Mouse (Mus musculus) forebrain, postnatal 0 days (tissue): Measurements from ENCODE around the gene Jund. TPM values are rescaled to one million over a fixed set of nuclear protein-coding genes. Genes with fewer than 3 reads are reported as not detected.

Experiments
- ATAC-seq: fragments of 200-750 bp; cut with Nextera tagmentation; 2 replicates; pipeline ENCODE4 v1.8.0; 2017; ENCODE audit warnings: mild to moderate bottlenecking, moderate library complexity
- DNase-seq: peaks from one replicate; pipeline ENCODE4 v3.0.0-alpha.2; 2015
- H3K27ac ChIP-seq: fragments of 300-500 bp; sonication (generic); 2 replicates; pipeline ENCODE4 v1.5.1; 2014; ENCODE audit warnings: low read depth, mild to moderate bottlenecking, antibody characterized with exemption, low read length, moderate library complexity, mixed read lengths
- H3K27me3 ChIP-seq: fragments of 300-500 bp; sonication (generic); 2 replicates; pipeline ENCODE4 v1.6.1; 2014; ENCODE audit warnings: mild to moderate bottlenecking, low read length, mixed read lengths; ENCODE audit not compliant: insufficient read depth
- H3K36me3 ChIP-seq: fragments of 300-500 bp; sonication (generic); 2 replicates; pipeline ENCODE4 v1.6.1; 2014; ENCODE audit warnings: mild to moderate bottlenecking, moderate library complexity; ENCODE audit not compliant: insufficient read depth
- H3K4me1 ChIP-seq: fragments of 300-500 bp; sonication (generic); 2 replicates; pipeline ENCODE4 v1.6.1; 2014; ENCODE audit warnings: antibody characterized with exemption; ENCODE audit not compliant: insufficient read depth
- H3K4me2 ChIP-seq: fragments of 300-500 bp; sonication (generic); 2 replicates; pipeline ENCODE4 v1.6.1; 2014; ENCODE audit warnings: low read depth, mild to moderate bottlenecking, moderate library complexity
- H3K4me3 ChIP-seq: fragments of 300-500 bp; sonication (generic); 2 replicates; pipeline ENCODE4 v1.5.1; 2014; ENCODE audit warnings: low read depth, low read length, mixed read lengths
- H3K9ac ChIP-seq: fragments of 300-500 bp; sonication (generic); 2 replicates; pipeline ENCODE4 v1.6.1; 2014; ENCODE audit warnings: mild to moderate bottlenecking
- H3K9me3 ChIP-seq: fragments of 300-500 bp; sonication (generic); 2 replicates; pipeline ENCODE4 v1.6.1; 2016; ENCODE audit warnings: low read length
- CTCF ChIP-seq: sonication (generic); IDR thresholded peaks from 2 replicates; pipeline ENCODE4 v1.5.1; 2016; ENCODE audit warnings: antibody characterized with exemption, control low read depth, low read depth
- WGBS: fragments of 180-500 bp; shearing (Covaris S2); extraction: QIAGEN DNeasy Blood & Tissue Kit; methylation state at CpG from one replicate; pipeline ENCODE4 v1.1.7; 2014; 5-methylcytosine and 5-hydroxymethylcytosine counted together
- polyA plus RNA-seq: library from polyadenylated mRNA; unstranded; fragments of >200 nt; fragmentation: Nextera tagmentation; extraction: Ambion mirVana; gene quantifications from 2 replicates; pipeline ENCODE4 v1.2.1, GENCODE M21; 2015
- total RNA-seq: library from RNA; depleted of rRNA; stranded (reverse); fragments of >200 nt; gene quantifications from 2 replicates; pipeline ENCODE4 v1.2.3, GENCODE M21; 2014; rRNA removed

Gene Jund
- total RNA-seq = 333 and 392 TPM in 2 replicates
- 108 and 114 TPM in 2 replicates for polyA plus RNA-seq

DNA sequence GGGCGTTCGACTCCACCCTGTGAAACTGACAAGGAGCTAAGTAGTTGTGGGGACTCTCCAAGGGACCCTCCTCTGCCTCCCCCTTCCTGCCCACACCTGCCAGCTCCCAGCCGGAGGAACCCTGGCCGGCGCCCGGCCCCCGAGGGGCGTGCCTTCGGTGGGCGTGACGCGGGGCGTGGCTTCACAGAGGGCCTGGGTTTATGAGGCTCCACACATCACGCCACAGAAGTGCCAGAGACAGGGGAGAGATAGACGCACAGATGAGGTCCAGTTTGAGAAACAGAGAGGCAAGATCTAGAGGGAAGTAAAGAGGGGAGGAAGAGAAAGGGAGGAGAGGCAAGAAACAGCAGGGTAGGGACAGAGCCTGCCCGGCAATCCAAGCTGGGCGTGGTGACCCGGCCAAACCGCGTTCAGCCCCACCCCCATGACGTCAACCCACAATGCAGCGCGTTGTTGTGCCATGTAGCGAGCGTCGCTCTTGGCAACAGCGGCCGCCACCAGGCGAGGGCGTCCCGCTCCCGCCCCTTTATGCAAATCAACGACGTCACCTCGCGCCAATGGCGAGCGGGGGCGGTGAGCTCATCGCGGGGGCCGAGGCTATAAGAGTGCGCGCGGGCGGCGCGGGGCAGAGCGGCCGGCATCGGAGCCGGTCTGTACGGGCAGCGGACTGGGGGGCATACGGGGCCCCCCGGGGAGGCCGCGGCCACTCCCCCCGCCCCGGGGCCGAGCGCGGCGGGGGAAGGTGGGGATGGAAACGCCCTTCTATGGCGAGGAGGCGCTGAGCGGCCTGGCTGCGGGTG is at the start of gene Jund:
TSS of gene Jund (plus strand) at position 640 of the 800 bp plus-strand sequence.
- peak within 1 kb of the TSS; percentile 60 for H3K4me2 ChIP-seq
- 3% methylated on average over 58 of the region's 69 CpGs for WGBS
- peak; percentile 59 for TF ChIP-seq CTCF

DNA sequence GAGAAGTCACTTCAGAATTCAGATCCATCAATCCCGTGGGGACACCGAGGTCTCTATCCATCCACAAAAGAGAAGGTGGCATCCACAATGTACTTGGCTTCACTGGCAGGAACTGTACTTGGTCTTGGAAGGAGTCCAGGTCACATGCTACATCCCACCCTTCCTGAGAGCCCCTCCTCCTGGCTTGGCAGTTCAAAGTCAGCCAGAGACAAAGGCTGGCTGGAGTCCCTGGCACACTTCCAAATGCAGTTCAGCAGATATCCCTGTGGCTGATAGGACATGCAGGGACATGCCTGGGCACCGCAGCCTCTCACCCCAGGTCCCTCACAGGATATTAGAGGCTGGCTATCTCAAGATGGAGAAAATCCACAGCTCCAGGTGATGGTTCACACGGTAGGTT is 49.4 kb upstream of the Jund start:
- H3K4me3 ChIP-seq = no peak overlapping the region
- ATAC-seq (peak; percentile 54), DNase-seq (peak; percentile 79)
- H3K4me2 ChIP-seq = no peak overlapping the region
- no peaks in the 10 kb centered on the region for H3K9me3 ChIP-seq
- H3K27me3 ChIP-seq = no peaks in the 10 kb centered on the region
- TF ChIP-seq CTCF = no peak
- H3K9ac ChIP-seq = no peak overlapping the region; the same call in 1 of the 2 replicates
- peak overlapping the region; percentile 21; the same call in 1 of the 2 replicates for H3K27ac ChIP-seq
- peaks cover 22% of the 10 kb centered on the region for H3K36me3 ChIP-seq
- 18% methylated on average over 4 of the region's 4 CpGs for WGBS
- H3K4me1 ChIP-seq = peaks cover 3% of the 10 kb centered on the region; the same call in 1 of the 2 replicates

More for the DNA sequence above, at the start of gene Jund:
- H3K36me3 ChIP-seq = no peaks in the 10 kb centered on the region
- no peaks in the 10 kb centered on the region for H3K27me3 ChIP-seq
- ATAC-seq (peak; percentile 89), DNase-seq (peak; percentile 100)
- peak within 1 kb of the TSS; percentile 66 for H3K4me3 ChIP-seq
- no peaks in the 10 kb centered on the region for H3K9me3 ChIP-seq
- H3K9ac ChIP-seq = peak within 1 kb of the TSS; percentile 98
- H3K27ac ChIP-seq = peak within 1 kb of the TSS; percentile 97
- peaks cover 22% of the 10 kb centered on the region for H3K4me1 ChIP-seq

DNA sequence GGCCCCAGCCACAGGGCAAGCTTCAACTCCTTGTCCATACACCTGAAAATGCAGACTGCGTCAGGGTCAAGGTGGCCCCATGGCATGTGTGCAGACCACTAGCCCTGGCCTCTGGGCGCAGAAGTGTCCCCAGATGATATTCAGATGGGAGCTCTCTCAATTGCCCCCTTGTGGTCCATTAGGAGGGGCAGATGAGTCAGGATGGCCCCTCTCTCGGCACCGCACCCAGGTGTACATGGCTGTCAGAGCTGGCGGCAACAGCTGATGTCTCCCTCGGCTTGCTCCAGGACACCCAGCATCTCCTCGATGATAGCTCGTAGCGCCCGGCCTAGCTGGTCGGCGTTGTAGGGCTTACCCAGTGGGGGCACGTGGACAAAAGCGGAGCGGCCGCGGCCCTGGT is 48.4 kb upstream of the Jund start:
- TF ChIP-seq CTCF = no peak
- no peak overlapping the region for H3K4me3 ChIP-seq
- WGBS = 94% methylated on average over 17 of the region's 17 CpGs
- H3K9me3 ChIP-seq = no peaks in the 10 kb centered on the region
- H3K4me1 ChIP-seq = peaks cover 3% of the 10 kb centered on the region; the same call in 1 of the 2 replicates
- no peaks in the 10 kb centered on the region for H3K27me3 ChIP-seq
- DNase-seq = no peak
- no peak overlapping the region for H3K4me2 ChIP-seq
- no peak for ATAC-seq
- peaks cover 22% of the 10 kb centered on the region for H3K36me3 ChIP-seq
- H3K9ac ChIP-seq = no peak overlapping the region
- no peak overlapping the region for H3K27ac ChIP-seq

DNA sequence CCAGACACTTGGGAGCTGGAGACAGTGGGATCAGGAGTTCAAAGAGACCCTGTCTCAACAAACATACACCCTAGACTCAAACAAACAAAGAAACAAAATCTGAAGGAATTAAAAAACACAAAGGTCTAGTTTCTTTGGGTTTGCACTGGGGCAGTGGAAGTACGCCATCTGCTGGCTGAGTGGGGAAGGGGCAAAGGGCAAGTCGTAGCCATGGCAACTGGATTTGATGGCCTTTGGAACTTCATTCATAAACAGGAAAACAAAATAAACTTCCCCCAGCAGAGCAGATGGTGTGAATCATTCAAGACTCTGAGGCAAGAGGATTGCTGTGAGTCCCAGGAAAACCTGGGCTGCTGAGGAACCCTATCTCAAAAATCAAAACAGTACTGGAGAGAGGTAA is 45.5 kb upstream of the Jund start:
- Histone ChIP-seq H3K4me2 (no peak overlapping the region), H3K9ac (no peak overlapping the region), H3K27ac (no peak overlapping the region), H3K4me1 (peaks cover 3% of the 10 kb centered on the region; the same call in 1 of the 2 replicates), H3K4me3 (no peak overlapping the region), H3K36me3 (peaks cover 25% of the 10 kb centered on the region), H3K9me3 (no peaks in the 10 kb centered on the region), H3K27me3 (no peaks in the 10 kb centered on the region)
- no peak for DNase-seq
- ATAC-seq = no peak
- TF ChIP-seq CTCF = peak; percentile 64
- WGBS = 60% methylated on average over 2 of the region's 2 CpGs

DNA sequence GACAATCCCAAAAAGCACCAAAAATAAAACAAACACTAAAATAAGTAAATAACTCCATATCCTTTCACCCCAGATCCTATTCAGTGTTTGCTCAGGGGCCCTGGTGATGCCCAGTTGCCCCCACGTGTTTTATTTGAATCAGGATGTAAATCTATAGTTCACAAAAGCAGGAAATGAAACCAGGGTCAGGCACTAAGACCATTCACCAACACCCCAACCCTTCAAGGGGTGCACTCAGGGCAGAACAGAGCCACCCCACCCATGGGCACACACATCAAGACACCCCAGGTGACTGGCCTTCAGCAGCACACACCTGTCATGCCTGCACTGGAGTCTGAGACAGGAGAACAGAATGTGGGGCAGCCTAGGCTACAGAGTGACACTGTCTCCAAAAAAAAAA is 44.6 kb upstream of the Jund start:
- no peak overlapping the region for H3K27ac ChIP-seq

DNA sequence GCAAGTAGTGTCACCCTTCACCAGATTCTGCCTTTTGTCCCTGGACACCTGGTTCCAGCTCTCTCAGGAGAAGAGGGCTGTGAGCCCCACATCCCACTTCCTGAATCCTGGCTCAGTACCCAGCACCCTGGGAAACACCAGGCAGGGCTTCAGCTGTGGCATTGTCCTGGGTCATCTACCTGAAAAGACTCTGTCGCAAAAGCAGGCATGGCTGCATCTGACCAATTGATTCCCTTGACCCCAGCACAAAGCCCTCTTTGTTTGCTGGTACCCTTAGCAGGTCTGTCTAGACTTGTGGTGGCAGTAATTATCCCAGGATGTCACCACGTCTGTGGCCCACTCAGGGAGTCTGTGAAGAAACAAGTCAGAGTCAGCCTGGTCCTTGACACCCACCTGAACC is 43.3 kb upstream of the Jund start:
- no peak overlapping the region for H3K4me2 ChIP-seq
- 23% methylated on average over 2 of the region's 2 CpGs for WGBS
- H3K4me3 ChIP-seq = no peak overlapping the region
- no peaks in the 10 kb centered on the region for H3K27me3 ChIP-seq
- peaks cover 2% of the 10 kb centered on the region; the same call in 1 of the 2 replicates for H3K4me1 ChIP-seq
- no peak overlapping the region for H3K27ac ChIP-seq
- DNase-seq = no peak
- H3K9ac ChIP-seq = no peak overlapping the region
- H3K9me3 ChIP-seq = no peaks in the 10 kb centered on the region
- H3K36me3 ChIP-seq = peaks cover 20% of the 10 kb centered on the region
- no peak for ATAC-seq
- TF ChIP-seq CTCF = no peak

More for the DNA sequence above, 44.6 kb upstream of the Jund start:
- Histone ChIP-seq H3K36me3 (peaks cover 25% of the 10 kb centered on the region), H3K4me2 (no peak overlapping the region), H3K27me3 (no peaks in the 10 kb centered on the region), H3K4me1 (peaks cover 3% of the 10 kb centered on the region; the same call in 1 of the 2 replicates), H3K4me3 (no peak overlapping the region), H3K9me3 (no peaks in the 10 kb centered on the region), H3K9ac (no peak overlapping the region)
- no peak for TF ChIP-seq CTCF
- ATAC-seq (no peak), DNase-seq (no peak)
- 63% methylated on average over 1 of the region's 1 CpGs for WGBS

DNA sequence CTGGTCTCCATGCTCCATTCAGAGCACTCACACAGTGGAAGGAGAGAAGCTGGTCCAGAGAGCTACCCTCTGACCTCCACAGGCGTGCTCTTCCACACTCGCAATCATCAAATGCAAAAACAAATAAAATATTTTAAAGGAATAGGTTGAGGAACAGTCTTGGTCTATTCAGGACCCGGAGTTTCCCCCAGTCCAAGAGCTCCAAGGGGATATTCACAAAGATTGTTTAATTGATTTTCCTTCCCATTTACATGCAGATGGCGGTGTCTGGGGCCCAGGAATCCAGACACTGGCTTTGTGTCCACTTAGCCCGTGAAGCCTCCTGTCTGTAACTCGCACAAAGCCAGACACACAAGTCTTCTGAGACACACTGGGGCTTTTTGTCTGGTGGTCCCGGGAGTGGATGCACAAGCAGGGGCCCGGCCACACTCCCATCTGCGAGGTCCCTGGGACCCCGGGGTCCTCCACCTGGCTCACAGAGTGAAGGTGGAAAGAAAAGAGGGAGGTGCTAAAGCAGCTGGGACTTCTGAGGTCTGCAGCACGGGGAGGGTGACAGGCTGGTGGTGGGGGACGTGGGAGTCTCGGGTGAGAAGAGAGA is 42.5 kb upstream of the Jund start:
- ATAC-seq (peak; percentile 12; the same call in 1 of the 2 replicates), DNase-seq (no peak)
- H3K4me3 ChIP-seq = no peak overlapping the region
- H3K4me1 ChIP-seq = peaks cover 3% of the 10 kb centered on the region; the same call in 1 of the 2 replicates
- no peak for TF ChIP-seq CTCF
- H3K9me3 ChIP-seq = no peaks in the 10 kb centered on the region
- 13% methylated on average over 13 of the region's 13 CpGs for WGBS
- H3K4me2 ChIP-seq = no peak overlapping the region
- H3K9ac ChIP-seq = peak overlapping the region; percentile 10; the same call in 1 of the 2 replicates
- H3K27me3 ChIP-seq = no peaks in the 10 kb centered on the region
- peak overlapping the region; percentile 42; the same call in 1 of the 2 replicates for H3K27ac ChIP-seq
- peaks cover 14% of the 10 kb centered on the region for H3K36me3 ChIP-seq
